In the genomic region with DNA sequence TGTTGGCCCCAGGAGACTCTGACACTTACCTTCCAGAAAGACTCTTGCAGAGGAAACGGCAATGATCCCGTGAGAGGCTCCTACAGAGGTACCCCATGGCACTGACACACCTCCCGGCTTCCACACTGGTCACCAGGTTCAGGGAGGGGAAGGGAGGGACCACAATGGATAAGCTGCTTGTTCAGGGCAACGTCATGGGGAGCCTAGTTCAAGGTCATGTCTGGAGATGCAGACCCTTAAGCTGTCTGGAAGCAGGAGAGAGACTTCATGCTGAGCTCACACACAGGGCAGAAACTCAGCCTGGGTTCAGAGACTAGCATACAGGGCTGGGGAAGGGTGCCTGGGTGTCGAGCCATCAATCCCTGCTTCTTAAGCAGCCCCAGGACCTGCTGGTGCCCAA, we compare ENCODE assay signal across 15 mouse cellular contexts.
DNase-seq lines count a peak whose midpoint lies in the region; ATAC-seq and TF ChIP-seq lines count a peak whose summit lies in the region.
"Had no signal": no experiment of that assay in that cellular context is flagged by ENCODE, and none has a peak within 500 bp of the region (broad histone marks: within the 10 kb centered on the region; RNA-seq: fewer than 3 reads in every experiment).

No protein-coding gene starts in this region.

- H3K36me3 ChIP-seq in heart, embryonic 15.5 days: 0 out of 2 replicates have a peak, but pooled peaks cover 4% of the 10 kb centered on the region
- no peaks in the 10 kb centered on the region for H3K36me3 ChIP-seq in E14TG2a.4 (ENCODE audit: insufficient read depth, low read length)
- 0 out of 2 replicates have a peak, but pooled peaks cover 4% of the 10 kb centered on the region for H3K36me3 ChIP-seq in limb, embryonic 11.5 days (ENCODE audit: control insufficient read depth, insufficient read depth, low read length)

- no peak for DNase-seq in heart, postnatal 4 days
- DNase-seq in ZHBTc4 (ENCODE audit: low read depth, low spot score): peak; percentile 45
- DNase-seq in limb, embryonic 11.5 days (ENCODE audit: low spot score): no peak
- no peak for DNase-seq in left cerebral cortex, adult 11 months (ENCODE audit: low spot score)
- DNase-seq in kidney, postnatal 14 days: no peak
- DNase-seq: cerebellum, postnatal 14 days; kidney, postnatal 10 days; midbrain, embryonic 14.5 days; thymus, adult 2 months had no signal

- WGBS in heart, embryonic 15.5 days: 67% methylated on average over 5 of the region's 5 CpGs
- 77% methylated on average over 5 of the region's 5 CpGs for WGBS in limb, embryonic 11.5 days

- no peak overlapping the region for H3K9ac ChIP-seq in heart, embryonic 15.5 days
- no peak overlapping the region for H3K9ac ChIP-seq in limb, embryonic 11.5 days (ENCODE audit: low read length)
- H3K9ac ChIP-seq: hindbrain, embryonic 12.5 days; limb, embryonic 15.5 days had no signal

- H3K9me3 ChIP-seq in heart, embryonic 15.5 days (replicated peaks): no peaks in the 10 kb centered on the region
- peaks cover 4% of the 10 kb centered on the region; the same call in 1 of the 2 replicates for H3K9me3 ChIP-seq in E14TG2a.4 (ENCODE audit: low read length)
- peaks cover 4% of the 10 kb centered on the region; the same call in 1 of the 2 replicates for H3K9me3 ChIP-seq in limb, embryonic 11.5 days (ENCODE audit: control insufficient read depth, low read length)
- H3K9me3 ChIP-seq: hindbrain, embryonic 12.5 days; limb, embryonic 15.5 days had no signal

- no peaks in the 10 kb centered on the region for H3K27me3 ChIP-seq in heart, embryonic 15.5 days
- H3K27me3 ChIP-seq in E14TG2a.4 (ENCODE audit: insufficient read depth, low read length): peaks cover 21% of the 10 kb centered on the region
- H3K27me3 ChIP-seq in limb, embryonic 11.5 days (ENCODE audit: control insufficient read depth, insufficient read depth, low read length): no peaks in the 10 kb centered on the region
- H3K27me3 ChIP-seq: limb, embryonic 15.5 days had no signal

- no peak overlapping the region for H3K4me3 ChIP-seq in heart, embryonic 15.5 days
- peak overlapping the region; percentile 13; the same call in 1 of the 2 replicates for H3K4me3 ChIP-seq in E14TG2a.4 (replicated peaks; ENCODE audit: low read length)
- H3K4me3 ChIP-seq in limb, embryonic 11.5 days (ENCODE audit: low read depth, low read length): no peak overlapping the region
- H3K4me3 ChIP-seq: hindbrain, embryonic 12.5 days; limb, embryonic 15.5 days had no signal

- H3K4me1 ChIP-seq in heart, embryonic 15.5 days (replicated peaks): peaks cover 64% of the 10 kb centered on the region
- peaks cover 91% of the 10 kb centered on the region for H3K4me1 ChIP-seq in E14TG2a.4 (replicated peaks; ENCODE audit: low read depth, low read length)
- H3K4me1 ChIP-seq in limb, embryonic 11.5 days (ENCODE audit: control insufficient read depth, insufficient read depth, low read length): peaks cover 27% of the 10 kb centered on the region

- TF ChIP-seq CTCF in E14TG2a.4 (conservative IDR thresholded peaks at IDR 0.05; ENCODE audit: low read length): no peak

- no peak for ATAC-seq in heart, embryonic 15.5 days (replicated peaks; ENCODE audit: insufficient number of reproducible peaks, insufficient read depth, low FRiP score, low read depth)
- ATAC-seq in limb, embryonic 11.5 days (ENCODE audit: insufficient number of reproducible peaks, low FRiP score, low TSS enrichment, low read depth): no peak
- ATAC-seq: forebrain, embryonic 16.5 days; inflammation-experienced regulatory T-cells, adult 6 months had no signal

- H3K4me2 ChIP-seq in heart, embryonic 15.5 days: no peak overlapping the region
- no peak overlapping the region for H3K4me2 ChIP-seq in limb, embryonic 11.5 days (ENCODE audit: low read depth, severe bottlenecking)
- H3K4me2 ChIP-seq: hindbrain, embryonic 12.5 days had no signal

- H3K27ac ChIP-seq in heart, embryonic 15.5 days: peak overlapping the region; percentile 79
- peak overlapping the region; percentile 77 for H3K27ac ChIP-seq in limb, embryonic 11.5 days (replicated peaks; ENCODE audit: low read depth, low read length)
- H3K27ac ChIP-seq: hindbrain, embryonic 12.5 days had no signal
